Mouse (Mus musculus) urinary bladder, postnatal 10 days (tissue): ENCODE measurements around the gene Exosc3.

Experiments used
- DNase-seq: peaks from one replicate; pipeline ENCODE4 v3.0.0; 2022; ENCODE audit warnings: low spot score

The Exosc3 gene

GRCm38 (mm10) chr4:45279981-45280548 lies 62.5 kb downstream of the Exosc3 start:
- no peak for DNase-seq

GRCm38 (mm10) chr4:45279292-45279691 lies 63.2 kb downstream of the Exosc3 start:
- DNase-seq = no peak

GRCm38 (mm10) chr4:45275770-45276169 lies 66.8 kb downstream of the Exosc3 start:
- no peak for DNase-seq

GRCm38 (mm10) chr4:45271041-45271452 lies 71.5 kb downstream of the Exosc3 start:
- no peak for DNase-seq

DNA sequence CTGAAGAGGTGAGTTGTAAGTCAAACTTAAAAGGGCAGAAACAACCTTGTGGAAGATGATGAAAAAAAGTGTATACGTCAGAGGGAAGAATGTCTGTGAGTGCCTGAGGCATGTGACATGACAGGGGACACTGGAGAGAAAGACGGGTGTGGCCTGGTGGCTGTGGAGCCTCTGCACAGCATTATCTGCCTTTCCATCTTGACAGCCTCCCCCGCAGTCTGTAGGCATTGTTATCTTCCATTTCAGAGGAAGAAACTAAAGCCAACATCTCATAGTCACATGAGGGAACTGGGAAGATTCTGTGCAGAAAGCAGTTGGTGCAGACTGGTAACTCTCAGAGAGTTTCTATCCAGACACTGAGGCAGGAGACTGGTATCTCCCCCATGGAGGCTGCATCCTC lies 74.6 kb downstream of the Exosc3 start:
- DNase-seq = no peak
